Mouse (Mus musculus) testis, adult 10 weeks (tissue): ENCODE results near the gene Gabbr2. TPM values are rescaled to one million over a fixed set of nuclear protein-coding genes. Genes with fewer than 3 reads are reported as not detected.

ENCODE experiments used
- polyA plus RNA-seq: library from polyadenylated mRNA; stranded (reverse); fragments of 350-450 nt; fragmentation: Illumina TruSeq; extraction: RNeasy Lipid Tissue Mini Kit (QIAGEN cat#74804); gene quantifications from one replicate; pipeline ENCODE4 v1.2.3, GENCODE M21; 2014; ENCODE audit warnings: low read depth, low replicate concordance

The Gabbr2 gene
- polyA plus RNA-seq: 0.53 TPM

DNA sequence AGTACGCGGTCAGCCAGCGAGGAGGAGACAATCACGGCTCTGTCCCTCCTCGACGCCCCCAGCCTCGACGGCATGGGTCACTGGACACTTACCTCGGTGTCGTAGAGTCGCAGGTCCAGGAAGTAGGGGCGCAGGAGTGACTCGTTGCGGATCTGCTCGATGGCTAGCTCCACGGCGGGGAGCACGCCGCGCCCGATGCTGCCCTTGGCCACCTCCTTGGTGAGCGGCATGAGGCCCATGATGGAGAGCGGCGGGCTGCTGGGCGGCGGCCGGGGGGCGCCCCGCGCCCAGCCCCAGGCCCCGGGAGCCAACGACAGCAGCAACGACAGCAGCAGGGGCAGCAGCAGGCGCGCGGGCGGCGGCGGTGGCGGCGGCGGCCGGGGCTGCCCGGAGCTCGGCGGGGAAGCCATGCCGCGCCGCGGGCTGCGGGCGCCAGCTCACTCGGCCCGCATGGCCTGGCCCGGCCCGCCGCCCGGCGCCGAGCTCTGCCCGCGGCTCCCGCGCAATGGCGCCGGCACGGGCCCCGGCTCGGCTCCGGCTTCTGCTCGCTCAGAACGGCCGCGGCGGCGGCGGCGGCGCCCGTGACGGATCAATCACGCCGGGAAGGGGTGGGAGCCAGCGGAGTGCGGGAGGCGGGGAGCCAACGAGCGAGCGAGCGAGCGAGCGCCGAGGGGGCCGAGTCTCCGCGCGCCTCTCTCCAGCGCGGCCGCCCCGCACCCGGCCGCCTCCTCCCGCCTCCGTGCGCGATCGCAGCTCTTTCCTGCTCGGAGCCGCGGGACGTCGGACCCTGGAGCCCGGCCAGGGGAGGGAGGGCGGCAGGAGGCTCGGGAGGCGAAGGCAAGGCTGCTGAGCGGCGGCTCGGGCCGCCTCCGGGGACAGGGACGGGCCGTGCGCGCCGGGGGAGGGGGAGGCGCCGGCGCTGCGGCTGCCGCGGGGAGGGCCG is at the start of gene Gabbr2:
Gene Gabbr2 (minus strand): TSS at position 858 of the 943 bp plus-strand sequence.

DNA sequence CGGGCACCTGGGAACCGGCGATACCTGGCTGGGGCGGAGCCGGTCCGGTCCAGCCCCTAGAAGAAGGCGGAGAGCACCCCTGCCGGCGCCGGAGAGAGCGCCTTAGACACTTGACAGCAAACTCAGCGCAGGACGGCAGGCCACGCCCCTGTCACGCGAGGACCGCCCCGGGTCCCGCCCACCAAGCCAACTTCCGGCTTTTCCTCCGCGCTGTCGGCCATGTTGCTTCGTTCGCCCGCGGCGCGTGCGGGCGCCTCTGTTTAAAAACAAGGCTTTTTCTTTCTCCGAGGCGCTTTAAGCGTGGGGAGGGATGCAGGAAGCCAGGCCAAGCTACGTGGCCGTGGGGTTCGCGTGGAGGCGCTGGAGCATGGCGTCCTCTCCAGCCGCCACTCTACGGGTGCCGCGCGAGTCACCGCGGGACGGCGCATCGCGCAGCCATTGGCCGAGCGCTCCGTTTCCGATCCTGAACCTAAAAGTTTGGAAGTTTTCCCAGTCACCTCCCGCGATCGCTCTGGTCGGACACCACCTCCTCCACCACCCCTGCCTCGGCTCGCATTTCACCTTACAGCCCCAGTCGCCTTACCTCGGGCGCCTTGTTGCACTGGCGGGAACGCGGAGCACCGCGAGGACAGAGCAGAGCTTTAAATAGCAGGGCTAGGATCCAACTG is 341.5 kb downstream of the Gabbr2 start, which contains the start of gene Tbc1d2:
Gene Tbc1d2 (minus strand): TSS at position 124 of the 668 bp plus-strand sequence.

Other genes starting within 250 kb of the Gabbr2 start
- 0.15 TPM for gene Anks6, start 65.6 kb upstream of the Gabbr2 start, polyA plus RNA-seq
- 1.1 TPM for gene Galnt12, start 100.0 kb upstream of the Gabbr2 start, polyA plus RNA-seq
- 6.7 TPM for gene Col15a1, start 216.3 kb upstream of the Gabbr2 start, polyA plus RNA-seq